Mouse (Mus musculus) neural tube, embryonic 14.5 days (tissue): ENCODE measurements around the gene Pan2. TPM values are rescaled to one million over a fixed set of nuclear protein-coding genes. Genes with fewer than 3 reads are reported as not detected.

ENCODE experiments used
- ATAC-seq: fragments of 200-750 bp; cut with Nextera tagmentation; 2 replicates; pipeline ENCODE4 v1.8.0; 2017; ENCODE audit warnings: low read depth, mild to moderate bottlenecking, moderate TSS enrichment, moderate library complexity
- H3K27ac ChIP-seq: fragments of 300-500 bp; sonication (generic); 2 replicates; pipeline ENCODE4 v1.5.1; 2014; ENCODE audit warnings: low read depth, mild to moderate bottlenecking, control low read depth, low read length, moderate library complexity, mixed read lengths
- H3K27me3 ChIP-seq: fragments of 300-500 bp; sonication (generic); 2 replicates; pipeline ENCODE4 v1.6.1; 2014; ENCODE audit warnings: low read length; ENCODE audit not compliant: control insufficient read depth, insufficient read depth
- H3K36me3 ChIP-seq: fragments of 300-500 bp; sonication (generic); 2 replicates; pipeline ENCODE4 v1.6.1; 2014; ENCODE audit warnings: low read length, mixed read lengths; ENCODE audit not compliant: control insufficient read depth, insufficient read depth
- H3K4me1 ChIP-seq: fragments of 300-500 bp; sonication (generic); 2 replicates; pipeline ENCODE4 v1.6.1; 2014; ENCODE audit warnings: low read length; ENCODE audit not compliant: control insufficient read depth, insufficient read depth
- H3K4me2 ChIP-seq: fragments of 300-500 bp; sonication (generic); 2 replicates; pipeline ENCODE4 v1.6.1; 2014; ENCODE audit warnings: mild to moderate bottlenecking, low read depth, low read length, control low read depth
- H3K4me3 ChIP-seq: fragments of 300-500 bp; sonication (generic); 2 replicates; pipeline ENCODE4 v1.5.1; 2014; ENCODE audit warnings: low read depth, low read length, control low read depth, mixed read lengths
- H3K9ac ChIP-seq: fragments of 300-500 bp; sonication (generic); replicated peaks from 2 replicates; pipeline ENCODE4 v1.6.1; 2014; ENCODE audit warnings: low read depth, mild to moderate bottlenecking, control low read depth, low read length, mixed read lengths
- H3K9me3 ChIP-seq: fragments of 300-500 bp; sonication (generic); 2 replicates; pipeline ENCODE4 v1.6.1; 2016; ENCODE audit warnings: low read length; ENCODE audit not compliant: control insufficient read depth
- WGBS: fragments of 180-500 bp; shearing (Covaris S2); extraction: QIAGEN DNeasy Blood & Tissue Kit; methylation state at CpG from one replicate; pipeline ENCODE4 v1.1.7; 2014; 5-methylcytosine and 5-hydroxymethylcytosine counted together
- polyA plus RNA-seq: library from polyadenylated mRNA; unstranded; fragments of >200 nt; fragmentation: Nextera tagmentation; extraction: Ambion mirVana; gene quantifications from 2 replicates; pipeline ENCODE4 v1.2.1, GENCODE M21; 2014

Pan2 gene
- polyA plus RNA-seq, 1 experiment from 2014 or later: 19.0 TPM

DNA sequence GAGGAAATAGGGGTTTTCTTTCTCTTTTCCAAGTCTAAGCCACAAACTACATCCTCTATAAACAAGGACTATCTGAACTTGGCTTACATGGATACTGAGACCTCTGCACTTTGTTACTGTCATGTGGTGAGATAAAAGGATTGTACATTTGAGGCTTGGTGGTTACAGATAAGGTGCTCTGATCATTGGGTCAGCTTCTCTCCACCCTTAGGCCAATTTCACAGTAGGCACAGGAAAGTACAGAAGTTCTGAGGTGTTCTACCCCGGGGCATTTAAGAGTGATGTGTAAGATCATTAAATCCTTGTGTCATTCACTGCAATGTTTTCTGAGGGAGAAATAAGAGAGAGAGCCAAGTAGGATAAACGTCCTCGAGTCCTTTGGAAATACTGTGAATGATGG, 33.5 kb downstream of the Pan2 start:
- WGBS: 93% methylated on average over 3 of the region's 3 CpGs

GRCm38 (mm10) chr10:128337306-128338181, 34.4 kb downstream of the Pan2 start, which contains the start of gene Cs:
TSS of gene Cs (plus strand) at chr10:128337734.
- no peaks in the 10 kb centered on the region for H3K36me3 ChIP-seq
- peak within 1 kb of the TSS; percentile 79 for H3K4me3 ChIP-seq
- H3K9me3 ChIP-seq: no peaks in the 10 kb centered on the region
- H3K4me2 ChIP-seq: peak within 1 kb of the TSS; percentile 79
- no peaks in the 10 kb centered on the region for H3K27me3 ChIP-seq
- peak within 1 kb of the TSS; percentile 88 for H3K27ac ChIP-seq
- WGBS: under 1% methylated on average over 50 of the region's 61 CpGs
- peaks cover 16% of the 10 kb centered on the region for H3K4me1 ChIP-seq
- ATAC-seq: peak; percentile 98
- H3K9ac ChIP-seq: peak within 1 kb of the TSS; percentile 76

More for the DNA sequence above, 33.5 kb downstream of the Pan2 start:
- no peak overlapping the region; the same call in 1 of the 2 replicates for H3K27ac ChIP-seq
- peak overlapping the region; percentile 79 for H3K4me2 ChIP-seq
- no peak overlapping the region for H3K9ac ChIP-seq
- no peaks in the 10 kb centered on the region for H3K27me3 ChIP-seq
- no peak overlapping the region for H3K4me3 ChIP-seq
- no peaks in the 10 kb centered on the region for H3K36me3 ChIP-seq
- H3K4me1 ChIP-seq: peaks cover 16% of the 10 kb centered on the region
- H3K9me3 ChIP-seq: no peaks in the 10 kb centered on the region
- ATAC-seq: no peak

DNA sequence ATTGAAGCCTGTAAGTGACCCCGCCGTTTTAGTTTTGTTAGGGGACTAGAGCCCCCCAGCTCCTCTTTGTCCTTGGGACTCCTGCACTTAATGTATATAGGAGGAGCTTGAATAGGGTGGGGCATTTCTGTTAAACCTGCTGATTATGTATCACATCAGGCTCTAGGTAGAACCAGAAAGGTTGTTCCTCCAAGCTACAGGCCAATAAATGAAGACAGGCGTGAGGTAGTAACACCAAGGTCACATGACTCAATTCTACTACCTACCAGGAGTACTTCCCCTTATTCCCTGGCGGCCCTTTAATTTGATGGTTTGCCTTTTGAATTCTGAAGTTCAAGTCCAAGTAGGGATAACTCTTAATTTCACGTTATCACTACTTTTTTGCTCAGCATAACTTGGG, 35.3 kb downstream of the Pan2 start:
- peak overlapping the region; percentile 76 for H3K9ac ChIP-seq
- no peak for ATAC-seq
- no peaks in the 10 kb centered on the region for H3K27me3 ChIP-seq
- no peaks in the 10 kb centered on the region for H3K9me3 ChIP-seq
- H3K4me2 ChIP-seq: peak overlapping the region; percentile 79
- WGBS: 24% methylated on average over 5 of the region's 5 CpGs
- no peak overlapping the region for H3K27ac ChIP-seq
- peak overlapping the region; percentile 79 for H3K4me3 ChIP-seq
- peaks cover 16% of the 10 kb centered on the region for H3K4me1 ChIP-seq
- no peaks in the 10 kb centered on the region for H3K36me3 ChIP-seq

- Histone ChIP-seq H3K27ac (no peak overlapping the region), H3K4me1 (peaks cover 16% of the 10 kb centered on the region), H3K4me3 (peak overlapping the region; percentile 79), H3K9me3 (no peaks in the 10 kb centered on the region), H3K36me3 (no peaks in the 10 kb centered on the region), H3K27me3 (no peaks in the 10 kb centered on the region), H3K9ac (no peak overlapping the region), H3K4me2 (peak overlapping the region; percentile 79)
- WGBS: 67% methylated on average over 2 of the region's 2 CpGs
- no peak for ATAC-seq
These were observed 35.8 kb downstream of the Pan2 start for GRCm38 (mm10) chr10:128338948-128339347.

DNA sequence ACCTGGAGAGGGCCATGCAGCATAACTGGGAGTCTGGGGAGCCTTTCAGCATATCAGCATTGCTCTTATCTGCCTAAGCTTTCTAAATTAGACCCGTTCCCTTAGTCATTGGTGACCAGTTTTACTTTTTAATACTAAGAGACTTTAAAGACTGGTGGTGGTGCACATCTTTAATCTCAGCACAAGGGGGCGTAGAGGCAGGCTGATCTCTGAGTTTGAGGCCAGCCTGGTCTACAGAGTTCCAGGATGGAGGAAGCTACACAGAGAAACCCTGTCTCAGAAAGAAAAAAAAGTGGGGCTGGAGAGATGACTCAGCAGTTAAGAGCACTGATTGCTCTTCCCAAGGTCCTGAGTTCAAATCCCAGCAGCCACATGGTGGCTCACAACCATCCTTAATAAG, 37.1 kb downstream of the Pan2 start:
- no peak overlapping the region for H3K9ac ChIP-seq
- H3K4me1 ChIP-seq: peaks cover 16% of the 10 kb centered on the region
- 81% methylated on average over 2 of the region's 2 CpGs for WGBS

GRCm38 (mm10) chr10:128343436-128343835, 40.3 kb downstream of the Pan2 start:
- H3K27me3 ChIP-seq: no peaks in the 10 kb centered on the region
- no peaks in the 10 kb centered on the region for H3K36me3 ChIP-seq
- no peak overlapping the region for H3K9ac ChIP-seq
- no peak overlapping the region for H3K27ac ChIP-seq
- WGBS: 91% methylated on average over 1 of the region's 1 CpGs
- no peak overlapping the region for H3K4me2 ChIP-seq
- ATAC-seq: no peak
- peaks cover 10% of the 10 kb centered on the region for H3K4me1 ChIP-seq
- no peak overlapping the region for H3K4me3 ChIP-seq
- H3K9me3 ChIP-seq: no peaks in the 10 kb centered on the region

More for the DNA sequence above, 37.1 kb downstream of the Pan2 start:
- H3K36me3 ChIP-seq: no peaks in the 10 kb centered on the region
- H3K4me2 ChIP-seq: no peak overlapping the region
- no peak overlapping the region for H3K4me3 ChIP-seq
- H3K9me3 ChIP-seq: no peaks in the 10 kb centered on the region
- no peak for ATAC-seq
- H3K27me3 ChIP-seq: no peaks in the 10 kb centered on the region
- H3K27ac ChIP-seq: no peak overlapping the region

GRCm38 (mm10) chr10:128344568-128345275, 41.6 kb downstream of the Pan2 start:
- ATAC-seq: no peak
- peak overlapping the region; percentile 8 for H3K27ac ChIP-seq
- no peak overlapping the region for H3K4me3 ChIP-seq
- no peaks in the 10 kb centered on the region for H3K4me1 ChIP-seq
- H3K4me2 ChIP-seq: no peak overlapping the region
- no peaks in the 10 kb centered on the region for H3K9me3 ChIP-seq
- H3K27me3 ChIP-seq: no peaks in the 10 kb centered on the region
- H3K9ac ChIP-seq: no peak overlapping the region
- 59% methylated on average over 7 of the region's 7 CpGs for WGBS
- no peaks in the 10 kb centered on the region for H3K36me3 ChIP-seq

GRCm38 (mm10) chr10:128347541-128347940, 44.4 kb downstream of the Pan2 start:
- Histone ChIP-seq H3K4me2 (no peak overlapping the region), H3K4me3 (no peak overlapping the region), H3K4me1 (no peaks in the 10 kb centered on the region), H3K9ac (no peak overlapping the region), H3K27me3 (no peaks in the 10 kb centered on the region), H3K9me3 (no peaks in the 10 kb centered on the region), H3K36me3 (peaks cover 25% of the 10 kb centered on the region), H3K27ac (no peak overlapping the region)
- 93% methylated on average over 8 of the region's 8 CpGs for WGBS
- ATAC-seq: no peak

DNA sequence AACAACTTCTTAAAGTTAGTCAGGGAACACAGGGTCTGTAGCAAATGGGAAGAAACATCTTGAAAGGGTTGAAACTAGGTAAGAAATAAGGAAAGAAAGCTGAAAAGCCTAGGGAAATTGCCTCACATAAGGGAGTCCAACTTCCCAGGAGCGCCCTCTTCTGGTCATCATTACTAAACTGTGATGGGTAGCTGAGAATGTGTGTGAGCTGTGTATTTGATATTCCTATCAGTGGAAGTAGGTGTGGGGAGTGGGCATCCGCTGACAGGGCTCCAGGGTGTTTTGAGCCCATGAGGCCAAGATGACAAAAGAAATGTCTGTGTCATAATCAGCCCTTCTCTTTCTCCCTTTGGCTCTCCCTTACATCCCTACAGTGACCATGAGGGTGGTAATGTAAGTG, 55.7 kb downstream of the Pan2 start:
- Histone ChIP-seq H3K4me2 (no peak overlapping the region), H3K4me1 (no peaks in the 10 kb centered on the region), H3K36me3 (peaks cover 65% of the 10 kb centered on the region), H3K9ac (no peak overlapping the region), H3K4me3 (no peak overlapping the region), H3K27me3 (no peaks in the 10 kb centered on the region), H3K9me3 (no peaks in the 10 kb centered on the region), H3K27ac (no peak overlapping the region)
- WGBS: 49% methylated on average over 2 of the region's 2 CpGs
- no peak for ATAC-seq
